In genomic region chr12:86107645-86108044, GRCm38 (mm10) we compare ENCODE assay signal across 15 mouse cellular contexts.
"Had no signal": no experiment of that assay in that cellular context is flagged by ENCODE, and none has a peak within 500 bp of the region (broad histone marks: within the 10 kb centered on the region; RNA-seq: fewer than 3 reads in every experiment).

No protein-coding gene starts in this region.

- H3K27me3 ChIP-seq: liver, embryonic 12.5 days; midbrain, embryonic 12.5 days; neural tube, embryonic 15.5 days had no signal

- ATAC-seq: liver, embryonic 12.5 days had no signal

- DNase-seq: kidney, adult 9 months; kidney, postnatal 36 days; layer of hippocampus, adult 9-11 months; layer of hippocampus, postnatal 36 days; lung, embryonic 14.5 days; lung, postnatal 14 days; right cerebral cortex, adult 18-20 months; right cerebral cortex, postnatal 25 days; thymus, postnatal 36 days had no signal

- H3K4me2 ChIP-seq: liver, embryonic 12.5 days; lung, embryonic 14.5 days; midbrain, embryonic 12.5 days; neural tube, embryonic 15.5 days had no signal

- H3K27ac ChIP-seq: kidney, postnatal 0 days; liver, embryonic 12.5 days; macrophage; midbrain, embryonic 12.5 days; neural tube, embryonic 15.5 days had no signal

- H3K36me3 ChIP-seq: liver, embryonic 12.5 days; neural tube, embryonic 15.5 days had no signal

- H3K9me3 ChIP-seq: liver, embryonic 12.5 days; megakaryocyte, embryonic 14.5 days; midbrain, embryonic 12.5 days; neural tube, embryonic 15.5 days had no signal

- H3K4me3 ChIP-seq: liver, embryonic 12.5 days; megakaryocyte, embryonic 14.5 days; midbrain, embryonic 12.5 days; neural tube, embryonic 15.5 days had no signal

- H3K9ac ChIP-seq: liver, embryonic 12.5 days; lung, embryonic 14.5 days; midbrain, embryonic 12.5 days; neural tube, embryonic 15.5 days had no signal

- H3K4me1 ChIP-seq: liver, embryonic 12.5 days had no signal
